ENCODE assay signal across 16 mouse cellular contexts in genomic region chr10:111173589-111174247, GRCm38 (mm10). TPM values are rescaled to one million over a fixed set of nuclear protein-coding genes. Genes with fewer than 3 reads are reported as not detected.
DNase-seq lines count a peak whose midpoint lies in the region; ATAC-seq and TF ChIP-seq lines count a peak whose summit lies in the region.
"Had no signal": no experiment of that assay in that cellular context is flagged by ENCODE, and none has a peak within 500 bp of the region (broad histone marks: within the 10 kb centered on the region; RNA-seq: fewer than 3 reads in every experiment).

No protein-coding gene starts in this region.

- H3K27me3 ChIP-seq in limb, embryonic 15.5 days = no peaks in the 10 kb centered on the region
- H3K27me3 ChIP-seq in limb, embryonic 10.5 days (ENCODE audit: low read depth, poor library complexity, severe bottlenecking) = no peaks in the 10 kb centered on the region
- no peaks in the 10 kb centered on the region for H3K27me3 ChIP-seq in MEL (ENCODE audit: control insufficient read depth in 1 of 2, insufficient read depth in 2 of 2, low read length in 2 of 2)
- H3K27me3 ChIP-seq: hindbrain, embryonic 15.5 days; liver, embryonic 15.5 days; midbrain, embryonic 12.5 days had no signal

- peaks cover 76% of the 10 kb centered on the region for H3K79me2 ChIP-seq in MEL (ENCODE audit: control insufficient read depth, insufficient read depth, low read length, poor library complexity)

- H3K4me1 ChIP-seq in limb, embryonic 15.5 days = peaks cover 2% of the 10 kb centered on the region; the same call in 1 of the 2 replicates
- H3K4me1 ChIP-seq in limb, embryonic 10.5 days = no peaks in the 10 kb centered on the region
- peaks cover 35 to 45% of the 10 kb centered on the region in 2 experiments for H3K4me1 ChIP-seq in MEL (ENCODE audit: control insufficient read depth in 1 of 2, insufficient read depth in 2 of 2, low read length in 2 of 2)
- H3K4me1 ChIP-seq in cortical plate, adult 2 months (ENCODE audit: control insufficient read depth, insufficient read depth, low read length) = peaks cover 5% of the 10 kb centered on the region
- H3K4me1 ChIP-seq: hindbrain, embryonic 15.5 days; midbrain, embryonic 12.5 days had no signal

- TF ChIP-seq EP300 in MEL (IDR thresholded peaks at IDR 0.05; ENCODE audit: low read depth in 1 of 2, low read length in 2 of 2) = no peak

- no peaks in the 10 kb centered on the region for H3K9me3 ChIP-seq in limb, embryonic 15.5 days
- no peaks in the 10 kb centered on the region; the same call in 1 of the 2 replicates for H3K9me3 ChIP-seq in limb, embryonic 10.5 days (replicated peaks)
- no peaks in the 10 kb centered on the region for H3K9me3 ChIP-seq in MEL (replicated peaks; ENCODE audit: insufficient read depth, low read length)
- H3K9me3 ChIP-seq: hindbrain, embryonic 15.5 days; liver, embryonic 15.5 days; midbrain, embryonic 12.5 days had no signal

- H3K27ac ChIP-seq in limb, embryonic 15.5 days = 0 out of 2 replicates have a peak overlapping the region, but pooled peaks have one; percentile 5
- no peak overlapping the region for H3K27ac ChIP-seq in limb, embryonic 10.5 days
- H3K27ac ChIP-seq in MEL (ENCODE audit: control insufficient read depth, low read depth, low read length) = no peak overlapping the region
- peak overlapping the region; percentile 21; the same call in 1 of the 2 replicates for H3K27ac ChIP-seq in cortical plate, adult 2 months (ENCODE audit: insufficient read depth, low read length)
- H3K27ac ChIP-seq: hindbrain, embryonic 15.5 days; left cerebral cortex, adult 2 months; liver, embryonic 15.5 days; midbrain, embryonic 12.5 days had no signal

- peak; percentile 60 for ATAC-seq in frontal cortex, adult (ENCODE audit: low TSS enrichment)
- no peak for ATAC-seq in limb, embryonic 15.5 days (ENCODE audit: insufficient number of reproducible peaks, low FRiP score, low TSS enrichment, low read depth)
- ATAC-seq: forebrain, embryonic 14.5 days had no signal

- no peak for DNase-seq in frontal cortex, adult 2 months (ENCODE audit: extremely low spot score in 1 of 2, low spot score in 1 of 2)
- DNase-seq in limb, embryonic 10.5 days (ENCODE audit: low spot score) = no peak
- DNase-seq in MEL (ENCODE audit: low read depth, low spot score) = no peak
- DNase-seq in adrenal gland, postnatal 14 days = no peak
- DNase-seq: heart, postnatal 14 days; kidney, adult 11 months; kidney, postnatal 14 days; lung, postnatal 14 days had no signal

- no peak overlapping the region for H3K4me3 ChIP-seq in limb, embryonic 15.5 days
- H3K4me3 ChIP-seq in limb, embryonic 10.5 days = no peak overlapping the region
- H3K4me3 ChIP-seq in MEL (ENCODE audit: control insufficient read depth in 1 of 2, insufficient read depth in 1 of 2, low read depth in 2 of 2, low read length in 2 of 2) = no peak overlapping the region
- no peak overlapping the region for H3K4me3 ChIP-seq in cortical plate, adult 2 months (ENCODE audit: insufficient read depth, low read length)
- H3K4me3 ChIP-seq: hindbrain, embryonic 15.5 days; left cerebral cortex, adult 2 months; liver, embryonic 15.5 days; midbrain, embryonic 12.5 days had no signal

- H3K36me3 ChIP-seq in limb, embryonic 15.5 days = no peaks in the 10 kb centered on the region
- H3K36me3 ChIP-seq in limb, embryonic 10.5 days = no peaks in the 10 kb centered on the region
- peaks cover 2 to 63% of the 10 kb centered on the region in 2 experiments for H3K36me3 ChIP-seq in MEL (ENCODE audit: control insufficient read depth in 1 of 2, insufficient read depth in 2 of 2, low read length in 2 of 2)
- H3K36me3 ChIP-seq: hindbrain, embryonic 15.5 days; liver, embryonic 15.5 days; midbrain, embryonic 12.5 days had no signal

- WGBS in limb, embryonic 15.5 days = 78% methylated on average over 7 of the region's 7 CpGs
- 87% methylated on average over 7 of the region's 7 CpGs for WGBS in limb, embryonic 10.5 days

- no peak for TF ChIP-seq POLR2A in MEL (IDR thresholded peaks at IDR 0.05; ENCODE audit: control insufficient read depth in 1 of 2, insufficient read depth in 1 of 2, low read depth in 1 of 2, low read length in 2 of 2, poor library complexity in 1 of 2)
- no peak for TF ChIP-seq POLR2A in cortical plate, adult 2 months (IDR thresholded peaks at IDR 0.05; ENCODE audit: extremely low read depth, insufficient read depth, low read length)

- no peak overlapping the region for H3K4me2 ChIP-seq in limb, embryonic 15.5 days
- H3K4me2 ChIP-seq: hindbrain, embryonic 15.5 days; liver, embryonic 15.5 days; midbrain, embryonic 12.5 days had no signal

- no peak for TF ChIP-seq CTCF in MEL (IDR thresholded peaks at IDR 0.05 in 2 of 3, conservative IDR thresholded peaks at IDR 0.05 in 1 of 3; ENCODE audit: control insufficient read depth in 1 of 3, insufficient read depth in 1 of 3, low read depth in 2 of 3, low read length in 3 of 3, poor library complexity in 1 of 3, severe bottlenecking in 1 of 3)
- no peak for TF ChIP-seq CTCF in cortical plate, adult 2 months (IDR thresholded peaks at IDR 0.05; ENCODE audit: extremely low read depth, insufficient read depth, low read length)

- TF ChIP-seq RAD21 in MEL (IDR thresholded peaks at IDR 0.05; ENCODE audit: low read depth, low read length) = no peak

- no peak overlapping the region for H3K9ac ChIP-seq in limb, embryonic 15.5 days
- H3K9ac ChIP-seq in MEL (ENCODE audit: control insufficient read depth, low read depth, low read length, poor library complexity, severe bottlenecking) = no peak overlapping the region
- H3K9ac ChIP-seq: hindbrain, embryonic 15.5 days; liver, embryonic 15.5 days; midbrain, embryonic 12.5 days had no signal

TF ChIP-seq in MEL, 35 proteins besides CTCF, POLR2A, EP300 and RAD21:
- TF ChIP-seq MAFK (IDR thresholded peaks at IDR 0.05; ENCODE audit: borderline replicate concordance, low read depth, low read length) (peak; percentile 29; the same call in 1 of the 2 replicates), MXI1 (IDR thresholded peaks at IDR 0.05; ENCODE audit: low read depth, low read length) (no peak), SIN3A (IDR thresholded peaks at IDR 0.05; ENCODE audit: low read length) (no peak)
TF ChIP-seq in MEL: peak in this region for 1.

RNA-seq across cellular contexts. Expression of gene Osbpl8, which starts 9.2 kb away (rescaled TPM):
- 28.5 and 31.3 TPM in 2 replicates for polyA plus RNA-seq in frontal cortex, adult 2 months (2012; rRNA removed)
- polyA plus RNA-seq in limb, embryonic 15.5 days (2015; fragmentation: Nextera tagmentation; extraction: Ambion mirVana) = 11.0 and 12.8 TPM in 2 replicates
- 6.9 and 8.9 TPM in 2 replicates for polyA plus RNA-seq in limb, embryonic 10.5 days (2016; fragmentation: Nextera tagmentation; extraction: Ambion mirVana)
- total RNA-seq in MEL (2012; rRNA removed) = 44.8 and 65.7 TPM in 2 replicates
- polyA plus RNA-seq in MEL (2012; ENCODE audit: insufficient read depth in 1 of 2, insufficient read length in 2 of 2, low read depth in 1 of 2, low replicate concordance in 2 of 2, missing spikeins in 1 of 2) = 10 to 100 TPM; 26.2 to 33.4 TPM
- polyA plus RNA-seq in cortical plate, adult 2 months (2012; rRNA removed) = 26.4 and 30.1 TPM in 2 replicates
- total RNA-seq in adrenal gland, postnatal 14 days (2021) = 28.2 and 29.0 TPM in 2 replicates

Comparison
In these comparisons a context has a peak if more than half of its experiments do, and no peak if none do; other contexts are left out.
1. H3K27ac ChIP-seq: peak in limb, embryonic 15.5 days (single experiment) and cortical plate, adult 2 months (single experiment); none in limb, embryonic 10.5 days (single experiment) and MEL (single experiment).